In genomic region chr4:141430997-141431396, GRCm38 (mm10) we compare ENCODE assay signal across 9 mouse cellular contexts. TPM values are rescaled to one million over a fixed set of nuclear protein-coding genes. Genes with fewer than 3 reads are reported as not detected.
DNase-seq lines count a peak whose midpoint lies in the region; ATAC-seq and TF ChIP-seq lines count a peak whose summit lies in the region.
"Had no signal": no experiment of that assay in that cellular context is flagged by ENCODE, and none has a peak within 500 bp of the region (broad histone marks: within the 10 kb centered on the region; RNA-seq: fewer than 3 reads in every experiment).

No protein-coding gene starts in this region.

- H3K4me3 ChIP-seq in forebrain, embryonic 10.5 days: no peak overlapping the region
- no peak overlapping the region for H3K4me3 ChIP-seq in forebrain, embryonic 13.5 days
- H3K4me3 ChIP-seq in testis, adult 2 months (ENCODE audit: control insufficient read depth, low read depth, low read length): no peak overlapping the region
- no peak overlapping the region for H3K4me3 ChIP-seq in intestine, embryonic 15.5 days (replicated peaks)
- H3K4me3 ChIP-seq in lung, postnatal 0 days (ENCODE audit: low read depth, low read length): no peak overlapping the region
- H3K4me3 ChIP-seq: midbrain, embryonic 12.5 days had no signal

- H3K27ac ChIP-seq in forebrain, embryonic 10.5 days: no peak overlapping the region
- H3K27ac ChIP-seq in forebrain, embryonic 13.5 days: no peak overlapping the region
- H3K27ac ChIP-seq in testis, adult 2 months (ENCODE audit: control insufficient read depth, insufficient read depth, low read depth, low read length): no peak overlapping the region
- H3K27ac ChIP-seq in intestine, embryonic 15.5 days: no peak overlapping the region
- no peak overlapping the region for H3K27ac ChIP-seq in lung, postnatal 0 days (ENCODE audit: low read length)
- H3K27ac ChIP-seq: midbrain, embryonic 12.5 days had no signal

- H3K4me2 ChIP-seq in forebrain, embryonic 13.5 days: no peak overlapping the region
- no peak overlapping the region for H3K4me2 ChIP-seq in intestine, embryonic 15.5 days (replicated peaks)
- H3K4me2 ChIP-seq in lung, postnatal 0 days (replicated peaks; ENCODE audit: low read depth, low read length): no peak overlapping the region
- H3K4me2 ChIP-seq: midbrain, embryonic 12.5 days had no signal

- peak; percentile 60 for DNase-seq in forebrain, embryonic 10.5 days (ENCODE audit: extremely low spot score, low spot score)
- no peak for DNase-seq in testis, postnatal 14 days (ENCODE audit: low spot score)
- DNase-seq in embryo, embryonic 11 days: peak; percentile 75
- peak; percentile 78 for DNase-seq in lung, postnatal 0 days (ENCODE audit: low spot score)
- DNase-seq in skeletal muscle tissue, adult 2 months (ENCODE audit: low read depth, low spot score): peak; percentile 68

- peaks cover 6% of the 10 kb centered on the region for H3K4me1 ChIP-seq in forebrain, embryonic 10.5 days
- H3K4me1 ChIP-seq in forebrain, embryonic 13.5 days: peaks cover 3% of the 10 kb centered on the region
- H3K4me1 ChIP-seq in testis, adult 2 months (ENCODE audit: control insufficient read depth, insufficient read depth, low read length): peaks cover under 1% of the 10 kb centered on the region
- peaks cover 9% of the 10 kb centered on the region; the same call in 1 of the 2 replicates for H3K4me1 ChIP-seq in intestine, embryonic 15.5 days (replicated peaks)
- no peaks in the 10 kb centered on the region; the same call in 1 of the 2 replicates for H3K4me1 ChIP-seq in lung, postnatal 0 days (ENCODE audit: insufficient read depth, low read depth, low read length)

- WGBS in forebrain, embryonic 10.5 days: 49% methylated on average over 9 of the region's 9 CpGs
- 51% methylated on average over 9 of the region's 9 CpGs for WGBS in forebrain, embryonic 13.5 days
- 40% methylated on average over 9 of the region's 9 CpGs for WGBS in intestine, embryonic 15.5 days
- WGBS in lung, postnatal 0 days: 40% methylated on average over 9 of the region's 9 CpGs

- ATAC-seq in forebrain, embryonic 13.5 days: no peak
- ATAC-seq in intestine, embryonic 15.5 days: peak; percentile 9; the same call in 1 of the 2 replicates
- ATAC-seq in lung, postnatal 0 days: peak; percentile 22; the same call in 1 of the 2 replicates

- H3K36me3 ChIP-seq in forebrain, embryonic 10.5 days (replicated peaks): no peaks in the 10 kb centered on the region
- no peaks in the 10 kb centered on the region for H3K36me3 ChIP-seq in forebrain, embryonic 13.5 days (ENCODE audit: poor library complexity, severe bottlenecking)
- H3K36me3 ChIP-seq in testis, adult 2 months (ENCODE audit: control insufficient read depth, insufficient read depth, low read length): no peaks in the 10 kb centered on the region
- no peaks in the 10 kb centered on the region for H3K36me3 ChIP-seq in intestine, embryonic 15.5 days
- no peaks in the 10 kb centered on the region for H3K36me3 ChIP-seq in lung, postnatal 0 days (ENCODE audit: insufficient read depth, low read length)
- H3K36me3 ChIP-seq: midbrain, embryonic 12.5 days had no signal

- H3K9ac ChIP-seq in forebrain, embryonic 13.5 days: no peak overlapping the region
- no peak overlapping the region for H3K9ac ChIP-seq in intestine, embryonic 15.5 days
- no peak overlapping the region for H3K9ac ChIP-seq in lung, postnatal 0 days (replicated peaks; ENCODE audit: low read depth)
- H3K9ac ChIP-seq: midbrain, embryonic 12.5 days had no signal

- no peak for TF ChIP-seq POLR2A in testis, adult 2 months (IDR thresholded peaks at IDR 0.05; ENCODE audit: control insufficient read depth, low read depth, low read length)

- peaks cover 22% of the 10 kb centered on the region for H3K27me3 ChIP-seq in forebrain, embryonic 10.5 days (ENCODE audit: poor library complexity, severe bottlenecking)
- 0 out of 2 replicates have a peak, but pooled peaks cover 6% of the 10 kb centered on the region for H3K27me3 ChIP-seq in forebrain, embryonic 13.5 days
- H3K27me3 ChIP-seq in testis, adult 2 months (ENCODE audit: control insufficient read depth, insufficient read depth, low read length): no peaks in the 10 kb centered on the region
- H3K27me3 ChIP-seq in intestine, embryonic 15.5 days (replicated peaks): no peaks in the 10 kb centered on the region
- H3K27me3 ChIP-seq in lung, postnatal 0 days (replicated peaks; ENCODE audit: insufficient read depth, low read length): no peaks in the 10 kb centered on the region

- no peak for TF ChIP-seq EP300 in lung, postnatal 0 days (IDR thresholded peaks at IDR 0.05)

- H3K9me3 ChIP-seq in forebrain, embryonic 10.5 days: no peaks in the 10 kb centered on the region
- H3K9me3 ChIP-seq in forebrain, embryonic 13.5 days (replicated peaks): no peaks in the 10 kb centered on the region
- no peaks in the 10 kb centered on the region for H3K9me3 ChIP-seq in intestine, embryonic 15.5 days
- no peaks in the 10 kb centered on the region for H3K9me3 ChIP-seq in lung, postnatal 0 days (ENCODE audit: low read length)
- H3K9me3 ChIP-seq: midbrain, embryonic 12.5 days had no signal

- peak; percentile 70; the same call in 1 of the 2 replicates for TF ChIP-seq CTCF in testis, adult 2 months (IDR thresholded peaks at IDR 0.05; ENCODE audit: control insufficient read depth, insufficient read depth, insufficient replicate concordance, low read depth, low read length)
- peak; percentile 90 for TF ChIP-seq CTCF in lung, postnatal 0 days (IDR thresholded peaks at IDR 0.05)

RNA-seq across cellular contexts. Expression of gene Srarp, which starts 4.9 kb away (rescaled TPM):
- not detected in 2 replicates for polyA plus RNA-seq in forebrain, embryonic 10.5 days (2016; fragmentation: Nextera tagmentation; extraction: Ambion mirVana)
- polyA plus RNA-seq in forebrain, embryonic 13.5 days (2015; fragmentation: Nextera tagmentation; extraction: Ambion mirVana): not detected in 2 replicates
- polyA plus RNA-seq in testis, adult 2 months (2012; rRNA removed): 0.67 TPM in 2 replicates
- polyA plus RNA-seq in intestine, embryonic 15.5 days (2015; fragmentation: Nextera tagmentation; extraction: Ambion mirVana): not detected in 2 replicates
- not detected in 2 replicates for polyA plus RNA-seq in lung, postnatal 0 days (2015; fragmentation: Nextera tagmentation; extraction: Ambion mirVana)

RNA-seq across cellular contexts. Expression of gene Hspb7, which starts 10.4 kb away (rescaled TPM):
- polyA plus RNA-seq in forebrain, embryonic 10.5 days (2016; fragmentation: Nextera tagmentation; extraction: Ambion mirVana): not detected in 2 replicates
- not detected in 2 replicates for polyA plus RNA-seq in forebrain, embryonic 13.5 days (2015; fragmentation: Nextera tagmentation; extraction: Ambion mirVana)
- polyA plus RNA-seq in testis, adult 2 months (2012; rRNA removed): 24.6 and 24.7 TPM in 2 replicates
- polyA plus RNA-seq in intestine, embryonic 15.5 days (2015; fragmentation: Nextera tagmentation; extraction: Ambion mirVana): 3.0 and 3.1 TPM in 2 replicates
- polyA plus RNA-seq in lung, postnatal 0 days (2015; fragmentation: Nextera tagmentation; extraction: Ambion mirVana): 1.9 and 2.3 TPM in 2 replicates

RNA-seq across cellular contexts. Expression of gene Zbtb17, which starts 13.5 kb away (rescaled TPM):
- polyA plus RNA-seq in forebrain, embryonic 10.5 days (2016; fragmentation: Nextera tagmentation; extraction: Ambion mirVana): 58.9 and 61.1 TPM in 2 replicates
- 60.9 and 63.7 TPM in 2 replicates for polyA plus RNA-seq in forebrain, embryonic 13.5 days (2015; fragmentation: Nextera tagmentation; extraction: Ambion mirVana)
- polyA plus RNA-seq in testis, adult 2 months (2012; rRNA removed): 24.6 and 28.4 TPM in 2 replicates
- polyA plus RNA-seq in intestine, embryonic 15.5 days (2015; fragmentation: Nextera tagmentation; extraction: Ambion mirVana): 25.6 and 27.2 TPM in 2 replicates
- polyA plus RNA-seq in lung, postnatal 0 days (2015; fragmentation: Nextera tagmentation; extraction: Ambion mirVana): 14.1 and 14.3 TPM in 2 replicates

RNA-seq across cellular contexts. Expression of gene Clcnkb, which starts 15.2 kb away (rescaled TPM):
- polyA plus RNA-seq in forebrain, embryonic 10.5 days (2016; fragmentation: Nextera tagmentation; extraction: Ambion mirVana): not detected in 2 replicates
- not detected in 2 replicates for polyA plus RNA-seq in forebrain, embryonic 13.5 days (2015; fragmentation: Nextera tagmentation; extraction: Ambion mirVana)
- 0.68 and 1.2 TPM in 2 replicates for polyA plus RNA-seq in testis, adult 2 months (2012; rRNA removed)
- polyA plus RNA-seq in intestine, embryonic 15.5 days (2015; fragmentation: Nextera tagmentation; extraction: Ambion mirVana): not detected in 2 replicates
- polyA plus RNA-seq in lung, postnatal 0 days (2015; fragmentation: Nextera tagmentation; extraction: Ambion mirVana): not detected in 2 replicates
- polyA plus RNA-seq: midbrain, embryonic 12.5 days had no signal

RNA-seq across cellular contexts. Expression of gene Clcnka, which starts 32.5 kb away (rescaled TPM):
- polyA plus RNA-seq in forebrain, embryonic 10.5 days (2016; fragmentation: Nextera tagmentation; extraction: Ambion mirVana): 0.05 and 0.06 TPM in 2 replicates
- 0.10 TPM in 1 of 2 replicates, not detected in the other for polyA plus RNA-seq in forebrain, embryonic 13.5 days (2015; fragmentation: Nextera tagmentation; extraction: Ambion mirVana)
- polyA plus RNA-seq in testis, adult 2 months (2012; rRNA removed): 0.14 and 1.3 TPM in 2 replicates
- polyA plus RNA-seq in intestine, embryonic 15.5 days (2015; fragmentation: Nextera tagmentation; extraction: Ambion mirVana): 0.06 and 0.08 TPM in 2 replicates
- 0.07 and 0.11 TPM in 2 replicates for polyA plus RNA-seq in lung, postnatal 0 days (2015; fragmentation: Nextera tagmentation; extraction: Ambion mirVana)
- polyA plus RNA-seq: midbrain, embryonic 12.5 days had no signal
